Mouse (Mus musculus) forebrain, embryonic 16.5 days (tissue): Measurements from ENCODE around the gene Cxcl2. TPM values are rescaled to one million over a fixed set of nuclear protein-coding genes. Genes with fewer than 3 reads are reported as not detected.

ENCODE experiments used
- ATAC-seq: fragments of 200-750 bp; cut with Nextera tagmentation; 2 replicates; pipeline ENCODE4 v1.8.0; 2017; ENCODE audit warnings: mild to moderate bottlenecking, moderate library complexity
- H3K27ac ChIP-seq: fragments of 300-500 bp; sonication (generic); 2 replicates; pipeline ENCODE4 v1.5.1; 2014; ENCODE audit warnings: low read length, control low read depth
- H3K27me3 ChIP-seq: fragments of 300-500 bp; sonication (generic); replicated peaks from 2 replicates; pipeline ENCODE4 v1.6.1; 2014; ENCODE audit warnings: low read length; ENCODE audit not compliant: control insufficient read depth, insufficient read depth
- H3K36me3 ChIP-seq: fragments of 300-500 bp; sonication (generic); 2 replicates; pipeline ENCODE4 v1.6.1; 2014; ENCODE audit not compliant: control insufficient read depth, insufficient read depth
- H3K4me1 ChIP-seq: fragments of 300-500 bp; sonication (generic); replicated peaks from 2 replicates; pipeline ENCODE4 v1.6.1; 2014; ENCODE audit warnings: low read length; ENCODE audit not compliant: control insufficient read depth, insufficient read depth
- H3K4me2 ChIP-seq: fragments of 300-500 bp; sonication (generic); 2 replicates; pipeline ENCODE4 v1.6.1; 2014; ENCODE audit warnings: mild to moderate bottlenecking, low read length, control low read depth
- H3K4me3 ChIP-seq: fragments of 300-500 bp; sonication (generic); replicated peaks from 2 replicates; pipeline ENCODE4 v1.5.1; 2014; ENCODE audit warnings: mild to moderate bottlenecking, low read length, control low read depth
- H3K9ac ChIP-seq: fragments of 300-500 bp; sonication (generic); replicated peaks from 2 replicates; pipeline ENCODE4 v1.6.1; 2014; ENCODE audit warnings: low read depth, low read length, control low read depth
- H3K9me3 ChIP-seq: fragments of 300-500 bp; sonication (generic); 2 replicates; pipeline ENCODE4 v1.6.1; 2016; ENCODE audit warnings: low read length; ENCODE audit not compliant: control insufficient read depth
- WGBS: fragments of 180-500 bp; shearing (Covaris S2); extraction: QIAGEN DNeasy Blood & Tissue Kit; methylation state at CpG from one replicate; pipeline ENCODE4 v1.1.7; 2014; 5-methylcytosine and 5-hydroxymethylcytosine counted together
- polyA plus RNA-seq: library from polyadenylated mRNA; unstranded; fragments of >200 nt; fragmentation: Nextera tagmentation; extraction: Ambion mirVana; gene quantifications from 2 replicates; pipeline ENCODE4 v1.2.1, GENCODE M21; 2015

Gene Cxcl2
- polyA plus RNA-seq, result not detected in 2 replicates

GRCm38 (mm10) chr5:90903339-90904020, at the start of gene Cxcl2:
TSS of gene Cxcl2 (plus strand) at chr5:90903871.
- Histone ChIP-seq H3K4me1 (peaks cover 15% of the 10 kb centered on the region), H3K9ac (0 out of 2 replicates have a peak within 1 kb of the TSS, but pooled peaks have one; percentile 22), H3K4me3 (peak within 1 kb of the TSS; percentile 36), H3K36me3 (no peaks in the 10 kb centered on the region), H3K27me3 (0 out of 2 replicates have a peak, but pooled peaks cover 2% of the 10 kb centered on the region), H3K9me3 (no peaks in the 10 kb centered on the region), H3K27ac (no peak within 1 kb of the TSS), H3K4me2 (peak within 1 kb of the TSS; percentile 73)
- peak; percentile 56 for ATAC-seq
- WGBS, result 6% methylated on average over 22 of the region's 22 CpGs

- no peak overlapping the region for H3K4me2 ChIP-seq
- WGBS, result 83% methylated on average over 7 of the region's 7 CpGs
- no peak overlapping the region for H3K27ac ChIP-seq
- no peak overlapping the region for H3K9ac ChIP-seq
- H3K27me3 ChIP-seq, result no peaks in the 10 kb centered on the region
- no peak overlapping the region for H3K4me3 ChIP-seq
- no peak for ATAC-seq
- H3K4me1 ChIP-seq, result no peaks in the 10 kb centered on the region
- no peaks in the 10 kb centered on the region for H3K9me3 ChIP-seq
- H3K36me3 ChIP-seq, result no peaks in the 10 kb centered on the region
Measured at GRCm38 (mm10) chr5:90855308-90856230, 48.1 kb upstream of the Cxcl2 start.

GRCm38 (mm10) chr5:90857463-90857862, 46.2 kb upstream of the Cxcl2 start:
- Histone ChIP-seq H3K4me3 (no peak overlapping the region), H3K9ac (no peak overlapping the region), H3K9me3 (no peaks in the 10 kb centered on the region), H3K4me2 (no peak overlapping the region), H3K4me1 (no peaks in the 10 kb centered on the region), H3K36me3 (no peaks in the 10 kb centered on the region), H3K27me3 (no peaks in the 10 kb centered on the region), H3K27ac (no peak overlapping the region)
- 79% methylated on average over 5 of the region's 5 CpGs for WGBS
- no peak for ATAC-seq

- 90% methylated on average over 2 of the region's 2 CpGs for WGBS
- Histone ChIP-seq H3K27me3 (no peaks in the 10 kb centered on the region), H3K4me3 (no peak overlapping the region), H3K9me3 (no peaks in the 10 kb centered on the region), H3K4me2 (no peak overlapping the region), H3K4me1 (no peaks in the 10 kb centered on the region), H3K27ac (no peak overlapping the region), H3K9ac (no peak overlapping the region), H3K36me3 (no peaks in the 10 kb centered on the region)
- no peak for ATAC-seq
Measured at GRCm38 (mm10) chr5:90858429-90858828, 45.2 kb upstream of the Cxcl2 start.

GRCm38 (mm10) chr5:90859031-90859430, 44.6 kb upstream of the Cxcl2 start:
- Histone ChIP-seq H3K9ac (no peak overlapping the region), H3K4me3 (no peak overlapping the region), H3K36me3 (no peaks in the 10 kb centered on the region), H3K4me2 (no peak overlapping the region), H3K9me3 (no peaks in the 10 kb centered on the region), H3K27me3 (no peaks in the 10 kb centered on the region), H3K27ac (no peak overlapping the region), H3K4me1 (no peaks in the 10 kb centered on the region)
- no peak for ATAC-seq
- 84% methylated on average over 3 of the region's 3 CpGs for WGBS

- Histone ChIP-seq H3K4me3 (no peak overlapping the region), H3K4me1 (no peaks in the 10 kb centered on the region), H3K27ac (no peak overlapping the region), H3K9me3 (no peaks in the 10 kb centered on the region), H3K36me3 (no peaks in the 10 kb centered on the region), H3K27me3 (no peaks in the 10 kb centered on the region), H3K4me2 (no peak overlapping the region), H3K9ac (no peak overlapping the region)
- WGBS, result 90% methylated on average over 6 of the region's 6 CpGs
- ATAC-seq, result no peak
Measured at GRCm38 (mm10) chr5:90861876-90862375, 41.7 kb upstream of the Cxcl2 start.

GRCm38 (mm10) chr5:90866770-90867169, 36.9 kb upstream of the Cxcl2 start:
- Histone ChIP-seq H3K4me3 (no peak overlapping the region), H3K9me3 (no peaks in the 10 kb centered on the region), H3K9ac (no peak overlapping the region), H3K36me3 (no peaks in the 10 kb centered on the region), H3K27me3 (no peaks in the 10 kb centered on the region), H3K27ac (no peak overlapping the region), H3K4me2 (no peak overlapping the region), H3K4me1 (no peaks in the 10 kb centered on the region)
- no peak for ATAC-seq

- ATAC-seq, result no peak
- no peak overlapping the region for H3K9ac ChIP-seq
- H3K27ac ChIP-seq, result no peak overlapping the region
- H3K27me3 ChIP-seq, result no peaks in the 10 kb centered on the region
- H3K9me3 ChIP-seq, result no peaks in the 10 kb centered on the region
- H3K36me3 ChIP-seq, result no peaks in the 10 kb centered on the region
- no peak overlapping the region for H3K4me3 ChIP-seq
- WGBS, result 82% methylated on average over 7 of the region's 7 CpGs
- H3K4me1 ChIP-seq, result no peaks in the 10 kb centered on the region
- no peak overlapping the region for H3K4me2 ChIP-seq
Measured at GRCm38 (mm10) chr5:90872377-90872776, 31.3 kb upstream of the Cxcl2 start.

GRCm38 (mm10) chr5:90876045-90876444, 27.6 kb upstream of the Cxcl2 start:
- no peak overlapping the region for H3K4me2 ChIP-seq
- 79% methylated on average over 4 of the region's 4 CpGs for WGBS
- no peak for ATAC-seq
- no peaks in the 10 kb centered on the region for H3K9me3 ChIP-seq
- H3K4me3 ChIP-seq, result no peak overlapping the region
- H3K4me1 ChIP-seq, result no peaks in the 10 kb centered on the region
- no peak overlapping the region for H3K27ac ChIP-seq
- H3K36me3 ChIP-seq, result no peaks in the 10 kb centered on the region
- no peaks in the 10 kb centered on the region for H3K27me3 ChIP-seq
- H3K9ac ChIP-seq, result no peak overlapping the region
